Mouse (Mus musculus): ENCODE results near the gene Boc.

- TF ChIP-seq CTCF (IDR thresholded peaks at IDR 0.05; ENCODE audit: insufficient read depth, low read length) (no peak), POLR2A (IDR thresholded peaks at IDR 0.05; ENCODE audit: borderline replicate concordance, extremely low read depth, low read depth, low read length) (no peak)
Observed at GRCm38 (mm10) chr16:44492151-44492550, 66.5 kb downstream of the Boc start.
